Mouse (Mus musculus) ovary, adult 18-20 months (tissue): ENCODE measurements at regions not wholly inside any gene's neighbourhood (a gene's known extent, or its start where the extent isn't known, plus 50 kb on each side); places are given as distances from the start of the nearest gene placed in this dataset.

Source experiments
- DNase-seq: peaks from one replicate; pipeline ENCODE4 v3.0.0; 2022; ENCODE audit warnings: low spot score, mixed read lengths

DNA sequence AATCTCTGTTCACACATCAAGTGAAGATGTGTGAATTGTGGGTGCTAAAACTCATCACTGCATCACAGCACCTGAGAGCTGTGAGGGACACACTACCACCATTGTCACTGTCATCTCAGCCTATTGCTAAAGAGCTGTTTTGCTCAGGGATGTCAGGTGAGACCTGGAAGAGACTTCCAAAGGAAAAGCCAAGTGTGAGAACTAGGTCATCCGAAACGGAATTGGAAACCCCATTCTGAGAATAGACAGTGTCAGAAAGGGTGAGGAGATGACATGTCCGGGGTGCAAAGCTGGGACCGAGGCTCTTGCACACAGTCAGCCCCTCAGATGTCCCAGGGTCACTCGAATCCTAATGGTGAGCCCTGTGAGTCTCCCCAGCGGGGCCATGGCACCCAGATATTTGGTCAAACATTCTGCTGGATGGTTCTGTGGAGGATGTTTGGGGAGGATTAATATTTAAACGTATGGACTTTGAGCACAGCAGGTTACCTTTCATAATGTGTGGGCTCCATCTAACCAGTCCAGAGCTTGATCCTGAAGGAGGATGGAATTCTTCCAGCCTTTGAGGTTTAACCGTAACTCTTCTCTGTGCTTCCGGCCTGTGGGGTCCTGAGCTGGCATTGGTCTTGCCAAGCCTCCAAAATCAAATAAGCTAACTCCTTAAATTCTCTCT, 150.3 kb downstream of the Rpl14 start:
- no peak for DNase-seq

DNA sequence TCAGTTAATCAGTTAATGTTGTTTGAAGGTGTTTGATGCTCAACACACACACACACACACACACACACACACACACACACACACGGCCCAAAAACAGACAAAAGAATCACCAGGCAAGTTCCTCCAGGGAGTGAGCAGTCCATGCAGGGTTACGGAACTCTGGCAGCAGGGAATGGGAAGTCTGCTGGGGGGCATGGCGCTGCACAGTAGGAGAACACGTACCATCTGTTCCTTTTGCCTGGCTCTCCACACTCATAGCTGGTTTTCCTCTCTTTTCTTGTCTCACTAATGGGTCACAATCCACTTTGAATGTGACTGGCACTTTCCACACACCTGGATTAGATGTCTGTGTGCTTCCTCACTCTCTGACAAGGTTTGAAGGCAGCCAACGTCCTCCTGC, 151.8 kb downstream of the Rpl14 start:
- DNase-seq, result no peak

GRCm38 (mm10) chr9:120731952-120732622, 160.8 kb downstream of the Rpl14 start:
- no peak for DNase-seq

GRCm38 (mm10) chr9:120732650-120733293, 161.5 kb downstream of the Rpl14 start:
- no peak for DNase-seq

DNA sequence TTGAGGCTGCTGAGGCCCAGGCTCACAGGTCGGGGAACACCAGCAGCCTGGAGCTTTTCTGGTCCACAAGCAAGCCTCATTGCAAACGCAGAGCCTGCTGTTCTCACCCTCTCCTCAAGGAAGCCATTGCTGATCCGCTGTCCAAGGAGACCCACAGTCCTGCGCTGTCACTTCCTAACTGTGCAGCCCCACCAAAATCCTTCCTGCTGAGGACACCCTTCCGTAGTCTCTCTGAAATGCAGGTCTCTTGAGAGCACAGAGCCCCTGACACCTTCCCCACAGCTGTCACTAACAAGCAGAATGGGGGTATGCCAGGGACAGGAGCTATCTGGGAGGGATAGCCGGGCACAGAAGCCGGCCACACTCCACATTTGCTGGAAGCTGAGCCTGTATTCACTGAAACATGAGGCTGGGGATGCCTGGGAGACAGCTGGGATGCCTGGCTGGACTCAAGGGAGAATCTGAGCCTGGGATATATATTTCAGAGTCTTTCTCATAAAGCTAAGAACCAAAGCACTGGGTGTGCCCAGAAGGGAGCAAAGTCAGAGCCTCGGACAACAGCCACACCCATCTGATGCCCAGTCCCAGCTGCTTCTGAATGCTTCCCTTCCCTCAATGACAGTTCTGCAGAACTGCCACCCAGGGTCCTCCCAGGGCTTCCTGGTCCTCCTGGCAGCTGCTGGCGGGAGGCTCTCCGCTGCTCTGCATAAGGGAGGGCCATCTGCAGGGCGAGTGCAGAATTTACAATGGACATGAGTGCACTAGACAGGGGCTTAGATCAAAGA, 162.6 kb downstream of the Rpl14 start:
- DNase-seq, result no peak

GRCm38 (mm10) chr9:120735217-120735616, 164.0 kb downstream of the Rpl14 start:
- DNase-seq, result no peak

- DNase-seq, result peak; percentile 14
Measured at GRCm38 (mm10) chr9:120737956-120738355, 166.7 kb downstream of the Rpl14 start.

DNA sequence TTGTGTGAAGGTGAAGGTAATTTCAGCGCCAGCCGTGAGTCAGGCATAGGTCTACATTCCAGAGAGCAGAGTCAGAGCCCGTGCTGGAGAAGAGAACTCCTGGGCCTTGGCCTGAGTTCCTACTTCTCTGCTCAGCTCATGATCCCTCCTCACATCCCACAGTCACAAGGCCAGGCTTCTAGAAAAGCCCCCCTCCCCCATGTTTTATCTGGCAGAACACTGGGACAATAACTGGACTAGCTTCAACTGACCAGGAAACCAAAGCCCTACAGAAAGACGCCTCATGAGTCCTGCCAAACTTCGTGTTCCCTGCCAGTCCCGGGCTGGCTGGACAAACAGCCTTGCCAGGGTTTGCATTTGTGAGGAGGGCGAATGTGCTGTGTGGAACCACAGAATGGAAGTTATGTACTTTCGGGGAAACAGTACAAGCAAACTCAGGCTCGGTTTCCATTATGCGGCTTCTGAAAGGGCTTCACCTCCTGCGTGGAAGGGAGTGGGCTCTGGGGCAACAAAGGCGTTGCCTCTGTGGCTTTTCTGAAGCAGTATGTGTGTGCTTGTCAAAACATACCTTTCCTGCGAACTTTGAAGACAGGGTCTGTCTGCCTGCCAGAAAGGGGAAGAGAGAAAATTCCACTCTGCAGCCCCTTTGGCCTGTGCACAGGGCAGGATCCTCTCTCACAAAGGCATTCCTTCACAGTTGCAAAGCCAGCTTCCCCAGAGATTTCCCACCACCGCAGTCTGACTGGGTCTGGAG, 168.1 kb downstream of the Rpl14 start:
- peak; percentile 50 for DNase-seq

DNA sequence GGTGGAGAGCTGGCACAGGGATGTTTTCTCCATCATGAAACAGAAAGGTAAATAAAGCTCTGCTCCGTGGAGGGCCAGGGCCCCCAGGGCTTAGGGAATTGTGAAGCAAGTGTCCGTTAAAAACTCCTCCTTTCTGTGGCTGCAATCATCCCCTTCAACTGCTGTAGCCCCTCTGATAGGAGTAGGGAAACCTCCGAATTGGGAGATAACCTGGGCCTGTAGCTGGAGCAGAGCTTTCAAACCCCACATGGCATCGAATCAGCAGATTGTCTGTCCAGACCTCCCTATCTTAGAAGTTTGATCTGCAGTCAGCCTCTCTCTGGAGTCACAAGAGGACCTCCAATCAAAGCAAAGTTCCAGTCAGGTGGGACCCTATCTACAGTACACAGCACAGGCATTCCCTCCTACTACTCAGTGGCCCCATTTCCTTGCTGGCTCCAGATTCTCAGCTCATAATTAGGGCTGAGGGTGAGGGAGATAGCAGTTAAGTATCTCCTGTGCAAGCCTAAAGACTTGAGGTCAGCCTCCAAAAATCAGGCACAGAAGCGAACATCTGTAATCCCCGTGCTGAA, 168.8 kb downstream of the Rpl14 start:
- DNase-seq, result no peak

GRCm38 (mm10) chr9:120741521-120741920, 170.3 kb downstream of the Rpl14 start:
- no peak for DNase-seq

DNA sequence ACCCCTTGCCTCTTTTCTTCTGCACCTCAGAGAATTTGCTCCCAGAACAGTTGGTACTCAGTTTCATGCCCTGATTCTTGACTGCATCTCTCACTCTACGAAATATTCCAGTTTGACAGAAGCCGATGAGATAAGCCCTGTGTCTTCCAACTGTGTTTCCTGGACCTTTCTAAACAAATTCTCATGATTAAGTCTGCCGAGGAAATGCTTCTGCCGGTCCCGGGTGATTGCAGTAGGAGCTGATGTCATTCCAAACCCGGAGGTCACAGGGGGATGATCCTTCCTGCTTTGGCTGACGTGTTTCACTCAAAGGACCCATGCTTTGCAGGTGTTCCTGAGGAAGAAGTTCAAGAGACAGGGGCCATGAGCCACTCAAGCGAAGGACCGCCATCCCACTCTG, 172.2 kb downstream of the Rpl14 start:
- no peak for DNase-seq

DNA sequence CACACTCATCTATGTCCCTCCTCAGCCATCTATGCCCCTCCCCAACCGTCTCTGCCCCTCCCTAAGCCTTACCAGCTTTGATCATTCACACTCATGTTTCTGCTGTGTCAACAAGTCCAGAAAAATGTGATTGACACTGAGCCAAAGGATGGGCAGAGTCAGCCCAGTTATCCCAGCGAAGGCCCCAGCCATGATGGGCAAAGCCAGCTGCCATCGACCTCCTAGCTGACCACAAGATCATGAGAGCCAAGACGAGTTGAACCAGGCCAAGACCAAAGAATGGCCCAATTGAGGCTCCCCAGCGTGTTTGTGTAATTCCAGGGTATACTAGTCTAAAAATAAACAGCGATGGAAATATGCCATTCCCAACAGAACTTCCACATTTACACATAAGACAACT, 174.4 kb downstream of the Rpl14 start:
- no peak for DNase-seq

DNA sequence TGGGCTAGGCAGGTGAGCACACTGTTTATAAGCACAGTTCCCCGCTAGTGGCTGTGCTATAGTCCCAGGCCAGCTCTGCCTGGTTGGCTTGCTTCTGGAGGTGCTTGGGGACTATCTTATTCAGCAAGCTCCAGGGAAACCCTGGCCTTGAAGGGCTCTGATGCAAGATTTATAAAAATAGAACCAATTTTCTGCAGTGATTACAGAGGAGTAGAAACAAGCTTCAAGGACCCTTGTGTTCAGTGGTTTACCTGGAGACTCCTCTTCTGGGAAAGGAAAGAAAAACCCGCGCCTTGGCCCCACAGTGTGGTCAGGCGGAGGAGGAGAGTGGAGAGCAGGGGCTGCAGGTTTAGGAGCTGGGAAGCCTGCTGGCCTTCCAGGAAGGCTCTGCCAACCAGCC, 178.2 kb upstream of the Ctnnb1 start:
- DNase-seq, result peak; percentile 17

DNA sequence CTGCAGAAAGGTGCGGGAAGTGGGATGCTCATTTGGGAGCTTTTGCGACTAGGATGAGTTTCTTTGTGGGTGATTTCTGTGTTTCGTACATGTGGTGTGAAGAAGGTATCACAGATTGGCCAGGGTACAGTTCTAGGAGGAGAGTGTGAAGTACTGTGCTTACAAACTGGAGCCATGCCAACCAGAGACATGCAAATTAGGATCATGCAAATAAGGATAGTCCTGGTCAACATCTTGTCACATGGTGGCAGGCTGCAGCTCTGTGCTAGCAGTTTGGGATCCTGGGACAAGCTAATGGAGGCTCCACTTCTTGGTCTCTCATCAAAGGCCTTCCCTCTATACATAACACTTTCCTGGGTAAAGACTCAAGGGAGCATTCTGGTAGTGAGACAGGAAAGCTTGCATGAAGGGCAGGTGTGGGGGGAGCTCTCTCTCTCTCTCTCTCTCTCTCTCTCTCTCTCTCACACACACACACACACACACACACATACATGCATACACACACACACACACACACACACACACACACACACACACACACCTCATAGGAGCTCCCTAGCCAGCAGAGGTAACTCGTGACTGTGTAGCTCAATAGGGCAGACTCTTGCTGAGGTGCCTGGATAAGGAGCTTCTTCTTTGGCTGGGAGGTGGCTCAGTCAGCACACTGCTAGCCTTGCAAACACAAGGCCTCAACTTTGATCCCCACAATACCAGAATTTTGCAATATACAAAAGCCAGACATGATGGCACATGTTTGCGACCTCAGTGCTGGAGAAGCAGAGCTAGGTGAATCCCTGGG, 177.1 kb upstream of the Ctnnb1 start:
- DNase-seq, result no peak

GRCm38 (mm10) chr9:120754151-120754550, 174.9 kb upstream of the Ctnnb1 start:
- DNase-seq, result no peak

GRCm38 (mm10) chr9:120755486-120755885, 173.5 kb upstream of the Ctnnb1 start:
- DNase-seq, result no peak

DNA sequence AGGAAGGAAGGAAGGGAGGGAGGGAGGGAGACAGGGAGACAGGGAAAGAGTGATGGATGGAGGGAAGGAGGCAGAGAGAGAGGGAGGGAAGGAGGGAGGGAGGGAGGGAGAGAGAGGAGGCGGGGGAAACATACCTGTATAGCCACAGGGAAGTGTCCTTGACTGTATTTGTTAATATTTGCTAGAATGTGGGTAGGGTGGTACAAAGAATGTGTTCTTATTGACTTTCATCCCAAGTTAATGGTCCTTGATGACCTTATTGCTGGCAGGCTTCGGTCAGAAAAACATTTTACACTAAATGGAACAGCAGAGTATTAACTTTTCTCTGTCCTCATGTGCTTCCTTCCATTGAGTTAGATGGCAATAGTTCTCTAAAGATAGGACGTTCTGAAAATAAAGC, 171.0 kb upstream of the Ctnnb1 start:
- DNase-seq, result no peak

- no peak for DNase-seq
Measured at GRCm38 (mm10) chr9:120758632-120759031, 170.4 kb upstream of the Ctnnb1 start.

- no peak for DNase-seq
Measured at GRCm38 (mm10) chr9:120759771-120760170, 169.2 kb upstream of the Ctnnb1 start.

DNA sequence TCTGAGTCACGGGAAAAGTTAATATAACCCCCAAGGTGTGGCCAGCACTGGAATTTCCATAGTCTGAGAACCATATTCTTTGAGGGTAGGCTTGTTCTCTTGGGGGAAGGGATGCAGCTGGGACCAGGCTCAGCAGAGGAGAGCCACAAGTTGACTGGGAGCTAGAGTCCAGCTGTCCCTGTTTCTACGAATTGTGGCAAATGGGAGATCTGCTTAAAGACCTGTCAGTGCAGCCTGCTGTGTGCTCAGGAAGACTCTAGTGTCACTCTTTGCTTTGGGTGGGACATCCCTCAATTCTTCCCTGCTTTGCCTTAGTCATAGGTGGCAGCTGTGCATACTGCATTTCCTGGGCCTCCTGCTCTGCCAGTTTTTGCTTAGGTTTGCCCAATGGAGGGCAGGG, 165.2 kb upstream of the Ctnnb1 start:
- DNase-seq, result no peak

GRCm38 (mm10) chr9:120764663-120765062, 164.4 kb upstream of the Ctnnb1 start:
- no peak for DNase-seq
